Mouse (Mus musculus): Measurements from ENCODE around the gene Gm49325. TPM values are rescaled to one million over a fixed set of nuclear protein-coding genes. Genes with fewer than 3 reads are reported as not detected.

Gene Gm49325
- polyA plus RNA-seq, 1 experiment from 2014 or later: 15.7 TPM

- peaks cover 57% of the 10 kb centered on the region for H3K36me3 ChIP-seq (replicated peaks)
- WGBS: 77% methylated on average over 13 of the region's 13 CpGs
- no peak for ATAC-seq (ENCODE audit: low FRiP score)
Measured at GRCm38 (mm10) chr10:77634452-77635231, 28.6 kb downstream of the Gm49325 start.

GRCm38 (mm10) chr10:77636234-77636922, 30.4 kb downstream of the Gm49325 start:
- Histone ChIP-seq H3K9me3 (no peaks in the 10 kb centered on the region), H3K4me3 (replicated peaks) (no peak overlapping the region), H3K9ac (no peak overlapping the region), H3K4me2 (no peak overlapping the region), H3K4me1 (peaks cover 10% of the 10 kb centered on the region), H3K36me3 (replicated peaks) (peaks cover 68% of the 10 kb centered on the region), H3K27me3 (no peaks in the 10 kb centered on the region), H3K27ac (no peak overlapping the region)
- WGBS: 93% methylated on average over 7 of the region's 7 CpGs
- no peak for ATAC-seq (ENCODE audit: low FRiP score)

More at GRCm38 (mm10) chr10:77634452-77635231, 28.6 kb downstream of the Gm49325 start:
- Histone ChIP-seq H3K27ac (no peak overlapping the region), H3K9me3 (no peaks in the 10 kb centered on the region), H3K4me1 (peaks cover 15% of the 10 kb centered on the region), H3K4me2 (no peak overlapping the region), H3K4me3 (replicated peaks) (no peak overlapping the region), H3K9ac (no peak overlapping the region), H3K27me3 (no peaks in the 10 kb centered on the region)

GRCm38 (mm10) chr10:77638956-77639355, 33.0 kb downstream of the Gm49325 start:
- no peak overlapping the region for H3K27ac ChIP-seq
- WGBS: 91% methylated on average over 6 of the region's 6 CpGs

GRCm38 (mm10) chr10:77643160-77643559, 37.2 kb downstream of the Gm49325 start:
- H3K36me3 ChIP-seq (replicated peaks): peaks cover 78% of the 10 kb centered on the region
- no peaks in the 10 kb centered on the region for H3K9me3 ChIP-seq
- H3K27me3 ChIP-seq: no peaks in the 10 kb centered on the region
- H3K9ac ChIP-seq: no peak overlapping the region
- WGBS: 93% methylated on average over 7 of the region's 7 CpGs
- H3K27ac ChIP-seq: no peak overlapping the region
- H3K4me1 ChIP-seq: peaks cover 4% of the 10 kb centered on the region; the same call in 1 of the 2 replicates
- no peak overlapping the region for H3K4me2 ChIP-seq
- H3K4me3 ChIP-seq (replicated peaks): no peak overlapping the region
- no peak for ATAC-seq (ENCODE audit: low FRiP score)

More at GRCm38 (mm10) chr10:77638956-77639355, 33.0 kb downstream of the Gm49325 start:
- Histone ChIP-seq H3K36me3 (replicated peaks) (peaks cover 73% of the 10 kb centered on the region), H3K4me2 (no peak overlapping the region), H3K9me3 (no peaks in the 10 kb centered on the region), H3K4me3 (replicated peaks) (no peak overlapping the region), H3K9ac (no peak overlapping the region), H3K4me1 (peaks cover 9% of the 10 kb centered on the region), H3K27me3 (no peaks in the 10 kb centered on the region)
- ATAC-seq (ENCODE audit: low FRiP score): no peak

- Histone ChIP-seq H3K27me3 (no peaks in the 10 kb centered on the region), H3K9me3 (no peaks in the 10 kb centered on the region), H3K36me3 (replicated peaks) (peaks cover 63% of the 10 kb centered on the region), H3K4me1 (no peaks in the 10 kb centered on the region), H3K4me3 (replicated peaks) (no peak overlapping the region), H3K4me2 (no peak overlapping the region), H3K9ac (no peak overlapping the region), H3K27ac (no peak overlapping the region)
- WGBS: 92% methylated on average over 5 of the region's 5 CpGs
- no peak for ATAC-seq (ENCODE audit: low FRiP score)
Measured at GRCm38 (mm10) chr10:77645571-77645970, 39.6 kb downstream of the Gm49325 start.

GRCm38 (mm10) chr10:77647461-77647860, 41.5 kb downstream of the Gm49325 start:
- H3K4me1 ChIP-seq: no peaks in the 10 kb centered on the region
- peaks cover 44% of the 10 kb centered on the region for H3K36me3 ChIP-seq (replicated peaks)
- no peaks in the 10 kb centered on the region for H3K9me3 ChIP-seq
- 79% methylated on average over 1 of the region's 1 CpGs for WGBS
- ATAC-seq (ENCODE audit: low FRiP score): no peak
- H3K4me3 ChIP-seq (replicated peaks): no peak overlapping the region
- no peak overlapping the region for H3K27ac ChIP-seq
- H3K27me3 ChIP-seq: no peaks in the 10 kb centered on the region
- H3K9ac ChIP-seq: no peak overlapping the region
- H3K4me2 ChIP-seq: no peak overlapping the region

GRCm38 (mm10) chr10:77647901-77648300, 41.9 kb downstream of the Gm49325 start:
- peaks cover 41% of the 10 kb centered on the region for H3K36me3 ChIP-seq (replicated peaks)
- H3K4me3 ChIP-seq (replicated peaks): no peak overlapping the region
- WGBS: 88% methylated on average over 8 of the region's 8 CpGs
- H3K27me3 ChIP-seq: no peaks in the 10 kb centered on the region
- H3K27ac ChIP-seq: no peak overlapping the region
- H3K4me2 ChIP-seq: no peak overlapping the region
- H3K4me1 ChIP-seq: no peaks in the 10 kb centered on the region
- H3K9ac ChIP-seq: no peak overlapping the region
- H3K9me3 ChIP-seq: no peaks in the 10 kb centered on the region
- ATAC-seq (ENCODE audit: low FRiP score): no peak

GRCm38 (mm10) chr10:77652046-77652445, 46.0 kb downstream of the Gm49325 start:
- H3K9ac ChIP-seq: no peak overlapping the region
- no peaks in the 10 kb centered on the region for H3K36me3 ChIP-seq (replicated peaks)
- H3K4me2 ChIP-seq: no peak overlapping the region
- H3K4me3 ChIP-seq (replicated peaks): no peak overlapping the region
- no peaks in the 10 kb centered on the region for H3K4me1 ChIP-seq
- no peak overlapping the region for H3K27ac ChIP-seq
- H3K9me3 ChIP-seq: no peaks in the 10 kb centered on the region
- no peaks in the 10 kb centered on the region for H3K27me3 ChIP-seq
- 89% methylated on average over 9 of the region's 9 CpGs for WGBS
- no peak for ATAC-seq (ENCODE audit: low FRiP score)

- H3K27ac ChIP-seq: no peak overlapping the region
- no peaks in the 10 kb centered on the region for H3K4me1 ChIP-seq
- no peaks in the 10 kb centered on the region for H3K27me3 ChIP-seq
- WGBS: 81% methylated on average over 15 of the region's 15 CpGs
- no peaks in the 10 kb centered on the region for H3K9me3 ChIP-seq
- ATAC-seq (ENCODE audit: low FRiP score): no peak
- H3K4me2 ChIP-seq: no peak overlapping the region
- H3K9ac ChIP-seq: no peak overlapping the region
- H3K4me3 ChIP-seq (replicated peaks): no peak overlapping the region
- no peaks in the 10 kb centered on the region for H3K36me3 ChIP-seq (replicated peaks)
Measured at GRCm38 (mm10) chr10:77658286-77658994, 52.4 kb downstream of the Gm49325 start.

- Histone ChIP-seq H3K27me3 (no peaks in the 10 kb centered on the region), H3K36me3 (replicated peaks) (no peaks in the 10 kb centered on the region), H3K4me3 (replicated peaks) (no peak overlapping the region), H3K9ac (no peak overlapping the region), H3K9me3 (no peaks in the 10 kb centered on the region), H3K4me2 (no peak overlapping the region), H3K27ac (no peak overlapping the region), H3K4me1 (no peaks in the 10 kb centered on the region)
- 63% methylated on average over 43 of the region's 43 CpGs for WGBS
- no peak for ATAC-seq (ENCODE audit: low FRiP score)
Measured at GRCm38 (mm10) chr10:77663949-77664665, 58.1 kb downstream of the Gm49325 start.

- WGBS: 87% methylated on average over 8 of the region's 8 CpGs
- no peaks in the 10 kb centered on the region for H3K36me3 ChIP-seq (replicated peaks)
- no peaks in the 10 kb centered on the region for H3K9me3 ChIP-seq
- H3K27ac ChIP-seq: no peak overlapping the region
- no peaks in the 10 kb centered on the region for H3K4me1 ChIP-seq
- H3K4me3 ChIP-seq (replicated peaks): no peak overlapping the region
- H3K9ac ChIP-seq: no peak overlapping the region
- no peaks in the 10 kb centered on the region for H3K27me3 ChIP-seq
- no peak overlapping the region for H3K4me2 ChIP-seq
- ATAC-seq (ENCODE audit: low FRiP score): no peak
Measured at GRCm38 (mm10) chr10:77666342-77666741, 60.3 kb downstream of the Gm49325 start.

- H3K27ac ChIP-seq: no peak overlapping the region
- H3K9me3 ChIP-seq: no peaks in the 10 kb centered on the region
- H3K4me3 ChIP-seq (replicated peaks): no peak overlapping the region
- no peaks in the 10 kb centered on the region for H3K27me3 ChIP-seq
- WGBS: 89% methylated on average over 4 of the region's 4 CpGs
- H3K36me3 ChIP-seq (replicated peaks): no peaks in the 10 kb centered on the region
- H3K9ac ChIP-seq: no peak overlapping the region
- H3K4me2 ChIP-seq: no peak overlapping the region
- no peak for ATAC-seq (ENCODE audit: low FRiP score)
- H3K4me1 ChIP-seq: no peaks in the 10 kb centered on the region
Measured at GRCm38 (mm10) chr10:77667402-77667801, 61.4 kb downstream of the Gm49325 start.

Data from forebrain, embryonic 12.5 days (tissue).